Mouse (Mus musculus): ENCODE results near the gene Npnt.

Npnt gene

DNA sequence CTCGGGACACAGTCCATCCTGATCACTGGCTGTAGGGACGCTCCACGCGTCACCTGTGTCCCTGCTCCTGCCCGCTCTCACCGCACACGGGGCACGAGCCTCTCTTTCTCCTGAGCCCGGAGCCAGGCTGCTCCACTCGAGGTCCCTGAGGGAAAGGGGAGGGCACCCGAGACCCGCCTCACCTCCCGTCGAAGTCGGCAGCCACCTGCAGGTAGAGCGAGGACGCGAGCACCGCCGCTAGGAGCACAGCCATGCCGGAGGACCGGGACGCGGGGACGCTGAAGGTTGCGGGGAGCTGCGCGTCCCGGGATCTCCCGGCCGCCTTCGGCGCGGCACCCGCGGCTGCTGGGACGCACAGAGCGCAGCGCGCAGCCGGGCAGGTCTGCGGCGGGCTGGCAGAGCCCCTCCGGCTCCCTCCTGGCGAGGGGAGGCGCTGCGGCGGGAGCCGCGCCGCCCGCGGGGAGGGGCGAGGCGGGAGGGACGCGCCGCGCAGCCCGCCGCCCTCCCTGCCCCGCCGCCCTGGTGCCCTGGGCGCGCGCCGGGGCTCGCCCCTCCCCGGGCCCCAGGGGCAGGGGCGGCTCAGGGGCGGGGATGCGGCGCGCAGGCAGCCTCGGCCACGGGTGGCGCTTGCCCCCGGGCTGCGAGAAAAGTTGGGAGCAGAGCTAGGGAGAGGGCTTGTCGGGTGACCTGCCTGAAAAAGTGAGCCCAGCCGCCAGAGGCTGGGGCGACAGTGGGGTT is at the start of gene Npnt:
Npnt (minus strand) TSS at position 501 of the 738 bp plus-strand sequence.
- peak; percentile 67 for DNase-seq (ENCODE audit: low spot score)

DNA sequence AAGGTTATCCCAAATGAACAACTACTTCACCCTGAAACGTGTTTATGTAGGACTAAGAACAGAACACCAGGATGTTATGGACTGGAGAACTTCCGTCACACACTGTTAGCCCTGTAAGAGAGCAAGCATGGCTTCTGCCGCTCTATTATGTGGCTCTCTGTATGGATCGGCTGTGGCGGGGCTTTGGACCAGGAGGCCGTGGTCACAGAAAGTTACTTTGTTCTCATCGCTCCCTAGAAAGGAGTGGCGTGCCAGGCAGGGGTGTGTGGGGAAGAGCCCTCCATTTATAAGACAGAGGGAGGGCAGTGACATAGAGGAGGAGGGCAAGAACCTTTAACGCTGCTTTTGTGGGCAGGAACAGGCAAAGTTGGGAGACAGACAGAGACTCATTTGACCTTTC is 46.2 kb upstream of the Npnt start:
- no peak for DNase-seq (ENCODE audit: low spot score)

GRCm38 (mm10) chr3:132995904-132996267 is 45.8 kb upstream of the Npnt start:
- DNase-seq (ENCODE audit: low spot score) = no peak

- DNase-seq (ENCODE audit: low spot score) = no peak
Measured at GRCm38 (mm10) chr3:132995172-132995903, 45.2 kb upstream of the Npnt start.

DNA sequence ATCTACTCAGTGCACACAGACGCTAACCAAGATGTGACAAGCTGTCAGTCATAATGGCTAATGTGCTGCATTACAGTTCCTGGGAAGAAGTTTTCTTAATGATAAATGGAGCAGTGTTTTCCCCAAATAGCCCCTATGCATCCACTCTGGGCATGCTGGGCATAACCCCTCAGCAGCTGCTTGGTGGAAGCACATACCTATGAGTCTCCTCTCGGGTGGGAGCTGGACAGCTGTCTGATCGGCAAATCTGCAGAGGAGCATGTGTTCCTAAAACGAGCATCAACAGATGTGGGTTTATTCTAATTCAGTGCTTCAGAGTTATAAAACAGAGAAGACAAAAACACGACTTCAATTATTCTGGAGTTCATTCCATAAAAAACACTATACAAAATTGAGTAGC is 36.1 kb upstream of the Npnt start:
- DNase-seq (ENCODE audit: low spot score) = no peak

GRCm38 (mm10) chr3:132983845-132984485 is 33.9 kb upstream of the Npnt start:
- DNase-seq (ENCODE audit: low spot score) = peak; percentile 31

DNA sequence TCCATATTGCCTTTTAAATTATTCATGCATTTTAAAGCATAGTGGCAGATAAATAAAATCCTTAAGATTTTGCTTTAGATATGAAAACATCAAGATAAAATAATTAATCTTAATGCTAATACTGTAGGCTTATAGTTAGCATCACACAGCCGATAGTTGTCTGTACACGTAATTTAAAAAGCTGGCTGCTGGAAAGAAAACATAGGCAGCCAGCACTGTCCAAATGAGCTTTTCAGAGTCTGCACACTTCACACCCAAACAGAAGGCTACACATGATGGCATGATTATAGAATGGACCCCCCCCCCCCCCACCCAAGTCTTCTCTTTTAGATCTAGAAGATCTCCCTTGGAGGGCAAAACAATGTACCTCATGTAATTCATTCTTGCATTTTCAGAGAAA is 31.9 kb upstream of the Npnt start:
- no peak for DNase-seq (ENCODE audit: low spot score)

DNA sequence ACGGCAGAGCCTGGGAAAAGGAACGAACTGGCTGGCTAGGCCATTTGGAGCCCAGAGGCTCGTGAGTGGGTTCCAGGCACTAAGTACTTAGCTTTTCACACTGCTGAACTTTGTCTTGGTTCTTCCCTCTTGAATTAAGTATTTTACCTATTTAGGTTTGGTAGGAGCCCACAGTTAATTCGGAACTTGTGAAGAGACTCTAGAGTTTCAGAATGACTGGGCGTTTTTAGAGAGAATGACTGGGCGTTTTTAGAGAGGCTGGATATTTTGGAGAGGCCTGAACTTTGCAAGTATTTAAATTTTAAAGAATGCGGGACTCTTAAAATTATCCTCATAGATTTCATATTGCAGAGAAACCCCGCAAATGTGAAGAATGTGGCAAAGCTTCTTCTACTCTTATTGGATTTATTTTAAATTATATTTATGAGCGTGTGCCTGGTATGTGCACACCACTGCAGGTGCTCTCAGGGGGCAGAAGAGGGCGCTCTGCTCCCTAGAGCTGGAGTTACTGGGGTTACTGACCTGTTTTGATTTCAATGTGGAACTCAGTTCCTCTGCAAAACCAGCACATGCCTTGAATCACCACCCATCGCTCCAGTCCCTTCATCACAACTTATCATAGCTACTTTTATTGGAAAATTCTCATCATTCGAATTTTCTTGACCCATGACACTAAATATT is 29.8 kb upstream of the Npnt start:
- DNase-seq (ENCODE audit: low spot score) = no peak

DNA sequence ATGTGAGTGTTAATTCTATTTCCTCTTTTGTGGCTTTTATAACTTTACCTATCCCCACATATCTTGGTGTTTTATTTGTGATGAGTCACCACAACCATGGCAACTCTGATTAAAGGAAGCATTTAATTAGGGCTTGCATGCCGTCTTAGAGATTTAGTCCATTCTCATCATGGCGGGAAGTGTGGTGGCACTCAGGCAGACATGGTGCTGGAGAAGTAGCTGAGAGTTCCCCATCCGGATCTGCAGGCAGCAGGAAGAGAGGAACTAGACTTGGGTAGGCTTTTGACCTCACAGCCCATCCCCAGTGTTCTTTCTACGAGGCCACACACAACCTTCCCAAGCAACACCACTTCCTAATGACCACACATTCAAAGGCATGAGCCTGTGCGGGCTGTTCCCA is 16.2 kb upstream of the Npnt start:
- no peak for DNase-seq (ENCODE audit: low spot score)

GRCm38 (mm10) chr3:132964715-132965507 is 14.8 kb upstream of the Npnt start:
- DNase-seq (ENCODE audit: low spot score) = no peak

DNA sequence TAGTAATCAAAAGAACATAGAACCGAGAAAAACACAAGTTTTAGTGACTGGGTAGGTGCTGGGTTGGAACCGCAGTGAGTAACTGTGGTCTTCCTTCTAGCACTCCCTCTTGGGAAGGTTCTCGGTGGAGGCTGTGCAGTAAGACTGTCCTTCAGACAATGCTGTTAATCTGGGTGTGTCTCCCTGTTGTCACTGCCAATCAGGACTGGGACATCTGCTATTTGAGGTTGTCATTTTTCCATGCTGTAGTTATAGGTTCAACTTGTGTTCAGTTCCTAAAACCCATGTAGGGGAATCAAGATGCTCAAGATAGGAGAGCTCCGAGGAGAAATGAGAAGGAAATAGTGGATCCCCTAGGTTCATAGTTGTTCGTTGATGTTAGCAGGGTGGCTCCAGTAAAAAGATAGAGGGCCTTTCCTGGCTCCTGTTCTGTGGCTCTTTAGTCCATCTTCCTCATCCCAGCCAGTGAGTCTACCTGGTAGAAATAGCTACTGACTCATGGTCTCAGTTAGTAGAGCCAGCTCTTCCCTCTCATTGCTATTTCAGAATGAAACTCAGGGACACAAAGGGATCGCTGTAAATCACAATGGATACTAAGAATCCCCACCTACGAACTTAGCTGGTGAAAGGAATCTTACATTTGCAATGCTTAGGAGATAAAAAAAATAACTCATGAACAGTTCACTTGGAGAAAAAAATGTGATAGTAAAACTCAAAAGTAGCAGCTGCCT is 12.7 kb upstream of the Npnt start:
- DNase-seq (ENCODE audit: low spot score) = no peak

- DNase-seq (ENCODE audit: low spot score) = no peak
Measured at GRCm38 (mm10) chr3:132950529-132950880, 414 bp upstream of the Npnt start.

GRCm38 (mm10) chr3:132949380-132949790 is 706 bp downstream of the Npnt start:
- peak; percentile 43 for DNase-seq (ENCODE audit: low spot score)

GRCm38 (mm10) chr3:132948298-132948795 is 1.7 kb downstream of the Npnt start:
- peak; percentile 43 for DNase-seq (ENCODE audit: low spot score)

- DNase-seq (ENCODE audit: low spot score) = no peak
Measured at GRCm38 (mm10) chr3:132946086-132946485, 4.0 kb downstream of the Npnt start.

GRCm38 (mm10) chr3:132945669-132946068 is 4.4 kb downstream of the Npnt start:
- no peak for DNase-seq (ENCODE audit: low spot score)

- peak; percentile 52 for DNase-seq (ENCODE audit: low spot score)
Measured at GRCm38 (mm10) chr3:132944609-132945008, 5.5 kb downstream of the Npnt start.

DNA sequence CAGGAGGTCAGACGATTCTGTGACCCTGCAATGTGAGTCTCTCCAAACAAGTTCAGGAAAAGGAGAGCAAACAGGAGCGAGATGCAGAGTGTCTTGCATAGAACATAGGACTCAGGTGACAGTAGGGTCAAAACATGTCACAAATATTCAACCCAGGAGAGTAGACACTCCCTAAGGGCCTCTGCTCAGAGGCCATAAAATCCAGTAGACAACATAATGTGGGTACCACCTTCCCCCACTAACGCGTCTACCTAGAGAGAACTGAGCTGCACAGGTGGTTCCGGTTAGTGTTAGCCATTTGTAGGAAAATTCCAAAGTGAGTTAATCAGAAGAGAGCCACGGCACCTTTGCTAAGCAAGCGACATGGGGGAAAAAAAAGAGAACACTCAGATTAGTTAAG is 5.9 kb downstream of the Npnt start:
- DNase-seq (ENCODE audit: low spot score) = no peak

GRCm38 (mm10) chr3:132942778-132943177 is 7.3 kb downstream of the Npnt start:
- DNase-seq (ENCODE audit: low spot score) = no peak

GRCm38 (mm10) chr3:132940181-132940990 is 9.7 kb downstream of the Npnt start:
- DNase-seq (ENCODE audit: low spot score) = no peak

Data from yolk sac, embryonic 10.5 days (tissue).